Mouse (Mus musculus): ENCODE results near the gene Tmtc2.

DNA sequence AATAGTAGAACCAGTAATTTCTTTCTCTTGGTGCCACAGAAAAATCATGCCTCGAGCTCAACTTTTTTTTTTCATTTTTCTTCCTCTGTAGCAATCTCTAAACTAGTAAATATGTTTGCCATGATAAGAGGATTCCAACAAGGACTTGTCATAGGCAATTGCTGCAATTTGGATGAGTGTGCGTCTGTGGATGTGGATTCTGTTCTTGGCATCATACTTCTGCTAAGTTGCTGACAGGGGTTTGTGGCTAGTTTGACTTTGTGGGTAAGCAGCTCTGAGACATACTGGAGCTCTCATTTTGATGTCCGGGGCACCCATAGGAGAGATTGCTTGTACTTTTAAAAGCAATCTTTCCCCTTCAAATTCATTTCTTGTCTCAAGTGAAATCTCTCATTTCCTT, 432.1 kb downstream of the Tmtc2 start:
- TF ChIP-seq GATA1 (IDR thresholded peaks at IDR 0.05; ENCODE audit: low read length): no peak
- no peak for TF ChIP-seq TAL1 (IDR thresholded peaks at IDR 0.05; ENCODE audit: low read length)
